In the genomic region with DNA sequence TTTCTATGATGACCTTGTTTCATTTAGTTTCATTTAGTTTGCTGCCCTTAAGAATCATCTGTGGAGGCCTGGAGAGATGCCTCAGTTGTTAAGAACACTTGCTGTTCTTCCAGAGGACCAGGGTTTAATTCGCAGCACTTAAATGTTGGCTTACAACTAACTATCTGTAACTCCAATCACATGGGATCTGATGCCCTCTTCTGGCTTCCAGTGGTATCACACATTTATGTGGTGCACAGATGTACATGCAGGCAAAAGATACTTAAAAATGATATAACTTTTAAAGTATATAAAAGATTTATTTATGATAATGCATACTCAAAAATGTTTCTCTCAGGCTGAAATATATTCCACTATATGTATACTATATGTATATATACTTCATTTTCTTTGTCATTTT, we compare ENCODE assay signal across 8 mouse cellular contexts. TPM values are rescaled to one million over a fixed set of nuclear protein-coding genes. Genes with fewer than 3 reads are reported as not detected.
DNase-seq lines count a peak whose midpoint lies in the region; ATAC-seq and TF ChIP-seq lines count a peak whose summit lies in the region.
"Had no signal": no experiment of that assay in that cellular context is flagged by ENCODE, and none has a peak within 500 bp of the region (broad histone marks: within the 10 kb centered on the region; RNA-seq: fewer than 3 reads in every experiment).

No protein-coding gene starts in this region.

- peaks cover 10% of the 10 kb centered on the region for H3K36me3 ChIP-seq in hindbrain, embryonic 14.5 days (replicated peaks; ENCODE audit: control insufficient read depth, insufficient read depth)

- no peak overlapping the region for H3K27ac ChIP-seq in layer of hippocampus, adult 2 months
- no peak overlapping the region for H3K27ac ChIP-seq in bone marrow, adult 2 months (ENCODE audit: control insufficient read depth, insufficient read depth, low read depth, low read length, poor library complexity)
- H3K27ac ChIP-seq in hindbrain, embryonic 14.5 days, result no peak overlapping the region

- peak; percentile 69 for TF ChIP-seq CTCF in layer of hippocampus, adult 2 months (conservative IDR thresholded peaks at IDR 0.05)
- TF ChIP-seq CTCF in bone marrow, adult 2 months (IDR thresholded peaks at IDR 0.05; ENCODE audit: control insufficient read depth, insufficient read depth, low read length), result peak; percentile 49

- no peak overlapping the region for H3K9ac ChIP-seq in hindbrain, embryonic 14.5 days

- H3K9me3 ChIP-seq in hindbrain, embryonic 14.5 days (ENCODE audit: control insufficient read depth, low read length), result no peaks in the 10 kb centered on the region

- no peaks in the 10 kb centered on the region for H3K27me3 ChIP-seq in hindbrain, embryonic 14.5 days (ENCODE audit: control insufficient read depth, insufficient read depth, low read length)

- no peak for ATAC-seq in hindbrain, embryonic 14.5 days (ENCODE audit: low FRiP score)

- DNase-seq in layer of hippocampus, adult 2 months (ENCODE audit: low spot score in 2 of 2), result no peak
- no peak for DNase-seq in layer of hippocampus, postnatal 14 days (ENCODE audit: low spot score in 2 of 2)
- DNase-seq in ES-CJ7 (ENCODE audit: low read depth, low spot score), result peak; percentile 66
- DNase-seq in retina, adult 2 months (ENCODE audit: low read depth, low spot score), result peak; percentile 11
- no peak for DNase-seq in right cerebral cortex, postnatal 36 days (ENCODE audit: low spot score in 2 of 2)
- no peak for DNase-seq in hindbrain, embryonic 14.5 days (ENCODE audit: low spot score)

- WGBS in bone marrow, adult 2 months, result 93% methylated on average over 1 of the region's 1 CpGs
- 83% methylated on average over 1 of the region's 1 CpGs for whole genome bisulfite sequencing in hindbrain, embryonic 14.5 days

- H3K4me2 ChIP-seq in hindbrain, embryonic 14.5 days (replicated peaks), result no peak overlapping the region
- H3K4me2 ChIP-seq: heart, embryonic 11.5 days had no signal

- no peak for TF ChIP-seq POLR2A in bone marrow, adult 2 months (IDR thresholded peaks at IDR 0.05; ENCODE audit: borderline replicate concordance, control insufficient read depth, low read depth, low read length)

- H3K4me1 ChIP-seq in bone marrow, adult 2 months (ENCODE audit: control insufficient read depth, insufficient read depth, low read length), result no peaks in the 10 kb centered on the region
- H3K4me1 ChIP-seq in hindbrain, embryonic 14.5 days (replicated peaks; ENCODE audit: control insufficient read depth, insufficient read depth, low read length), result no peaks in the 10 kb centered on the region

- H3K4me3 ChIP-seq in layer of hippocampus, adult 2 months, result no peak overlapping the region
- no peak overlapping the region for H3K4me3 ChIP-seq in bone marrow, adult 2 months (replicated peaks; ENCODE audit: control insufficient read depth, low read depth, low read length)
- H3K4me3 ChIP-seq in hindbrain, embryonic 14.5 days (replicated peaks; ENCODE audit: low read length), result no peak overlapping the region

RNA-seq across cellular contexts. Expression of a gene that starts 40.4 kb away (rescaled TPM):
- total RNA-seq in layer of hippocampus, adult 2 months (2021), result 10 to 100 TPM; 34.5 to 34.9 TPM
- total RNA-seq in layer of hippocampus, postnatal 14 days (2021), result 10 to 100 TPM; 27.5 to 27.8 TPM
- polyA plus RNA-seq in bone marrow, adult 2 months (2011; ENCODE audit: insufficient read depth, insufficient read length, low replicate concordance, missing spikeins), result 4.5 and 7.5 TPM in 2 replicates
- 14.2 TPM in 2 replicates for polyA plus RNA-seq in hindbrain, embryonic 14.5 days (2014; fragmentation: Nextera tagmentation; extraction: Ambion mirVana)

RNA-seq across cellular contexts. Expression of a gene that starts 44.2 kb away (rescaled TPM):
- total RNA-seq in layer of hippocampus, adult 2 months (2021), result 10 to 100 TPM; 42.9 to 53.3 TPM
- total RNA-seq in layer of hippocampus, postnatal 14 days (2021), result 10 to 100 TPM; 36.6 to 38.4 TPM
- polyA plus RNA-seq in bone marrow, adult 2 months (2011; ENCODE audit: insufficient read depth, insufficient read length, low replicate concordance, missing spikeins), result 10.0 and 18.6 TPM in 2 replicates
- polyA plus RNA-seq in hindbrain, embryonic 14.5 days (2014; fragmentation: Nextera tagmentation; extraction: Ambion mirVana), result 31.3 and 31.7 TPM in 2 replicates

Comparison
In these comparisons a context has a peak if more than half of its experiments do, and no peak if none do; other contexts are left out.
1. DNase-seq: peak in ES-CJ7 (single experiment) and retina, adult 2 months (single experiment); none in layer of hippocampus, adult 2 months (0 of 2), layer of hippocampus, postnatal 14 days (0 of 2), right cerebral cortex, postnatal 36 days (0 of 2) and hindbrain, embryonic 14.5 days (single experiment).